Mouse (Mus musculus) adrenal gland, adult 18-20 months (tissue): ENCODE data around the gene Trio. TPM values are rescaled to one million over a fixed set of nuclear protein-coding genes. Genes with fewer than 3 reads are reported as not detected.

Source experiments
- DNase-seq, 2 experiments: peaks; one replicate each; pipeline ENCODE4 v3.0.0; 2021 to 2022; ENCODE audit warnings: low spot score in 2 of 2
- total RNA-seq, 2 experiments: library from RNA; stranded (reverse); gene quantifications; 1 replicate in 1 of 2; 2 replicates in 1 of 2; pipeline ENCODE4 v1.2.3; 2021

Trio gene
- total RNA-seq, 2 experiments from 2014 or later: 45.4 to 56.8 TPM

GRCm38 (mm10) chr15:28041158-28041865, 15.7 kb upstream of the Trio start:
- DNase-seq: no peak

- DNase-seq: no peak
Measured at GRCm38 (mm10) chr15:28037651-28038050, 12.0 kb upstream of the Trio start.

GRCm38 (mm10) chr15:28035601-28036000, 10.0 kb upstream of the Trio start:
- no peak for DNase-seq

- DNase-seq: no peak
Measured at GRCm38 (mm10) chr15:28034636-28035035, 9.0 kb upstream of the Trio start.

GRCm38 (mm10) chr15:28029371-28029770, 3.7 kb upstream of the Trio start:
- no peak for DNase-seq

- no peak for DNase-seq
Measured at GRCm38 (mm10) chr15:28028542-28028941, 2.9 kb upstream of the Trio start.

- no peak for DNase-seq
Measured at GRCm38 (mm10) chr15:28026167-28026481, 476 bp upstream of the Trio start.

GRCm38 (mm10) chr15:28024965-28025338, 696 bp downstream of the Trio start:
- DNase-seq: peak; percentile 64 to 69

- DNase-seq: peak; percentile 77 to 79
Measured at GRCm38 (mm10) chr15:28024031-28024964, 1.4 kb downstream of the Trio start.

- no peak for DNase-seq
Measured at GRCm38 (mm10) chr15:28021591-28022209, 3.9 kb downstream of the Trio start.

- DNase-seq: no peak
Measured at GRCm38 (mm10) chr15:28019393-28020070, 6.1 kb downstream of the Trio start.

GRCm38 (mm10) chr15:28007516-28007915, 18.1 kb downstream of the Trio start:
- no peak for DNase-seq

- DNase-seq: no peak
Measured at GRCm38 (mm10) chr15:28004192-28004767, 21.4 kb downstream of the Trio start.

- no peak for DNase-seq
Measured at GRCm38 (mm10) chr15:28002515-28002914, 23.1 kb downstream of the Trio start.

GRCm38 (mm10) chr15:28001299-28001698, 24.3 kb downstream of the Trio start:
- no peak for DNase-seq

- no peak for DNase-seq
Measured at GRCm38 (mm10) chr15:27998621-27999359, 26.9 kb downstream of the Trio start.

- no peak for DNase-seq
Measured at GRCm38 (mm10) chr15:27997917-27998316, 27.7 kb downstream of the Trio start.

GRCm38 (mm10) chr15:27997391-27997841, 28.2 kb downstream of the Trio start:
- DNase-seq: no peak

GRCm38 (mm10) chr15:27996750-27997149, 28.9 kb downstream of the Trio start:
- DNase-seq: no peak

GRCm38 (mm10) chr15:27995421-27995820, 30.2 kb downstream of the Trio start:
- no peak for DNase-seq
